Mouse (Mus musculus) liver, embryonic 18 days (tissue): ENCODE results near the gene Pigt. TPM values are rescaled to one million over a fixed set of nuclear protein-coding genes. Genes with fewer than 3 reads are reported as not detected.

Experiments used
- polyA plus RNA-seq: library from polyadenylated mRNA; depleted of rRNA; stranded (reverse); fragments of >200 nt; gene quantifications from 2 replicates; pipeline ENCODE4 v1.2.3, GENCODE M21; 2012; rRNA removed

Gene Pigt
- 15.6 and 19.3 TPM in 2 replicates for polyA plus RNA-seq

DNA sequence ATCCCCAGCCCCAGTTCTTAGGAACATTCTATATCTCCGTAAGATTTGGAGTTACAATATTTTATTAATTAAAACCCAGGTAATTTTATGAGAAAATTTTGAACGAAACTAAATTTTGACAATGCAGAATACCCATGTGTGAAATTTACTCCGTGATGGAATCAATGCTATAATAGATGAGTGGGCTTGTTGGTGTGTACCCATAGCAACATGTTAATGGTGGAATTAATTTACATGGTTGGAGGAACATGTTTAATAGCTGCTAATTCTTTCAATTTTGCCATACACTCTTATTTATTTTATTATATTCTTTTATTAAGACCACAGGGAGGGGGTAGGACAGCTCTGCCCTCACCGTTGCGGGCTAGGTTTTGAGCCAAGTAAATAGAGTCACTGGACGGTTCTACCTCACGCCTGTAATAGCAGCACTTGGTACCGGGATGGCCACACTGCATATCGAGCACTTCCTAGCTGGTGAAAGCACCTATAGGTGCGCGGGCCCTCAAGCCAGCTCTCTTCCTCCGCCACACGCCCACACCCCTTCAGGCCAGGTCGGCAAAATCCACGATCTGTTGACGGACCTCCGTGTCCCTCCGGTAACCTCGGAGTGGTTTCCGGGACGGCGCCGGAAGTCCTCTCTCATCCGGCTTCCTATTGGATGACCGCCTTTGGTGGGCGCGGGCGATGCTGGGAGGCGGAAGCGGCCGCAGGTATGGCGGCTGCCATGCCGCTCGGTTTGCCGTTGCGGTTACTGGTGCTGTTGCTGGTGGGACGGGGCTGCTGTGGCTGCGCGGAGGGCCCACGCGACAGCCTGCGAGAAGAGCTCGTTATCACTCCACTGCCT, at the start of gene Pigt:
Pigt (plus strand) TSS at position 674 of the 844 bp plus-strand sequence.

DNA sequence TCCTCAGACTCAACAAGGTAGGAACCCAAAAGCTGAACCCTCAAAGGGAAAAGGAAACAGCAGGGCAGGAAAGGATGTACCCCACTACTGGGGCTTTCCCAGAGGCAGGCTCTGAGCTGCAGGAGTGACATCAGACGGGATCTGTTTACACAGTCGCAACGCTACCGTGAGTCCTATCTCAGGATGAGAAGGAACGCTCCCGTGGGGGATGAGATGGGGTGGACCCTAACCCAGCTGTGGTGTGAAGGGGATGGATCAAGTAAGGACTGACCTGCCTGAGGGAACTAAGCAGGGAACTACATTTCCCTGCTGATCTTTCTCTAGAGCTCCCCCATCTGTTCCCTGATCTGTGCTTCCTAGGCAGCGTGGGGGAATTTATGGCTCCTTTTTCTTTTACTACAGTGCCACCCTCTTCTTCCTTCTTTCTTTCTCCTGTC, 40.4 kb upstream of the Pigt start, which contains the start of gene Sys1:
Sys1 (plus strand) TSS at position 101 of the 437 bp plus-strand sequence.

DNA sequence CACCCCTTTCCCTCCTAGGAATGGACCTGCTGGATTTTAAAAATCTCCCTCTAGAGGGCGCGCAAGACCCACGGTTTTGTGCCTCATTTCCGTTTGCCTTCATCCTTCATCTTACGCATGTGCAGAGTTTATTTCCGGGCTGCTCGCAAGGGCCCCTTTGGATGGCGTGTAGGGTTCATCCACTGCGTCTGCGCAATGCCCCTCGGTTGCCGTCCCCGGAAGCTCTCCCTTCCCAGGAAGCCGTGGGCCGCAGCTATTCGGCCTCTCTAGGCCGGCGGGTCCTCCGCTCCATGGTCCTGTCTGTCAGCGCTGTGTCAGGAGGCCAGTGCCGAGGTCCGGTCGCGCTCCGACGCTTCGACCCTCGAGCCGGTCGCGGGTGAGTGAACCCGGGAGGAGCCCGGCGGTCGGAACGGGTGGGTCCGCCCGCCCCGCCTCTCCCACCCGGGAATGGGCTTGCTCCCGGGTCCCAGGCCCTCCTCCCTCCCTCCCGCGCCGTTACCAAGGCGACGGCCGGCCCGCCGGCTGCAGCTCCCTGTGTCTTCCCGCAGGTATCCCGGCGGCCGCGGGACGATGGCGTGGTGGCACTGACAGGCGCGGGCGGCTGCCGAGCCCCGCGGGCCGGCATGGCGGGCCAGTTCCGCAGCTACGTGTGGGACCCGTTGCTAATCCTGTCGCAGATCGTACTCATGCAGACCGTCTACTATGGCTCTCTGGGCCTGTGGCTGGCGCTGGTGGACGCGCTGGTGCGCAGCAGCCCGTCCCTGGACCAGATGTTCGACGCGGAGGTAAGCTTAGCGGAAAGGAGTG, 36.4 kb upstream of the Pigt start, which contains the start of gene Gm20458:
Gm20458 (plus strand) TSS at position 223 of the 807 bp plus-strand sequence.

DNA sequence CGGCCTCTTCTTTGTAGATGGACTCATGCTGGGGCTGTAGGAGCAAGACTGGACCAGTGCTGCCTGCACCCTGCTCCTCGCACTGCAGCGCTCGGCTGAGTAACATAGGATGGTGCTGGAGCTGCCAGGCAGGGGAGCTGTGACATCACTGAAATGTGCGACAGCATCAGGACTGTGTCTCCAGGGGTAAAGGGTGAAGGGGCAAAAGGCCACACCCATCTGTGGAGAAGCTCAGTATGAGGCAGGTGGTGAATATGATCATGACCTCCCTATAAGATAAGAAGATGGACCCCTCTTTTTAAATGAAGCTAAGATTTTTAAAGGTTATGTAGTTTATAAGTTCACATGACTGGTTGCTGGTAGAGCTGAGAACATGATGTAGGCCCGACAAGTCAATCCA, 23.7 kb upstream of the Pigt start, which contains the start of gene Trp53tg5:
Trp53tg5 (minus strand) TSS at position 101 of the 400 bp plus-strand sequence.

DNA sequence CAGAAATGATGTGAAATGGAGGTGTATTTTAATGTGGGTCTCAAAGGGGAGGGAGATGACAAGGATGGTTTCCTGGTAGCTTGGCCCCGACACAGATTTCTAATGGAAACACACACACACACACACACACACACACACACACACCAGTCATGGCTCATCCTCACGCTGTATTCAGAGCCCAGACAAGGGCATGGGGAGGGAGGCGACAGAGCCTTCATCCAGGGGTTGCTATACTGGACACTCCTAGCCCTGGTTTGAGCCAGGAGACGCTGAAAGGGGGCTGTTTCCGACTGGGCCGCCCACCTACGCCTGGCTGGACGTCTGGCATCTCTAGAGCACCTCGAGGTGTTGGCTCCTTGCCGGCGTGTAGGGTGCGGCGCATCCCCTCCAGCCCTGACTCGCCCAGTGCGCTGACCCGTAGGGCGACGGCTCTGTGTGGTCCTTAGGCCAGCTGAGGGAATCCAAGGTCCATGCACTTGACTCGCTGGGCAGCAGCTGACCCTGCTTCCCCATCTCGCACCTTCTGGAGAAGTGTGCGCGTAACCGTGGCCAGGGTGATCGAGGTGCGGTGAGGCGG, 11.6 kb upstream of the Pigt start, which contains the start of gene Dbndd2:
Dbndd2 (plus strand) TSS at position 426 of the 577 bp plus-strand sequence.

Other genes with a start within 250 kb of the Pigt start
- gene Svs3b, start 240.9 kb upstream of the Pigt start, polyA plus RNA-seq = not detected in 2 replicates
- not detected in 2 replicates for gene Svs4, start 219.1 kb upstream of the Pigt start, polyA plus RNA-seq
- gene Svs3a, start 208.3 kb upstream of the Pigt start, polyA plus RNA-seq = not detected in 2 replicates
- not detected in 2 replicates for gene Svs6, start 180.8 kb upstream of the Pigt start, polyA plus RNA-seq
- not detected in 2 replicates for gene Svs5, start 164.8 kb upstream of the Pigt start, polyA plus RNA-seq
- gene Slpi, start 108.4 kb upstream of the Pigt start, polyA plus RNA-seq = 25.7 and 26.9 TPM in 2 replicates
- 0.01 and 0.13 TPM in 2 replicates for gene Rbpjl, start 94.4 kb upstream of the Pigt start, polyA plus RNA-seq
- gene Matn4, start 92.4 kb upstream of the Pigt start, polyA plus RNA-seq = 0.17 and 0.21 TPM in 2 replicates
- 46.8 and 52.3 TPM in 2 replicates for gene Sdc4, start 53.6 kb upstream of the Pigt start, polyA plus RNA-seq
- gene Sys1, start 40.6 kb upstream of the Pigt start, polyA plus RNA-seq = 20.3 and 20.5 TPM in 2 replicates
- gene Gm20458, start 36.6 kb upstream of the Pigt start, polyA plus RNA-seq = 0.55 and 0.61 TPM in 2 replicates
- not detected in 2 replicates for gene Trp53tg5, start 23.8 kb upstream of the Pigt start, polyA plus RNA-seq
- gene Dbndd2, start 11.4 kb upstream of the Pigt start, polyA plus RNA-seq = 11.3 and 12.0 TPM in 2 replicates
- gene Wfdc2, start 64.9 kb downstream of the Pigt start, polyA plus RNA-seq = 1.6 and 2.0 TPM in 2 replicates
- not detected in 2 replicates for gene Spint3, start 75.9 kb downstream of the Pigt start, polyA plus RNA-seq
- gene Wfdc6a, start 87.9 kb downstream of the Pigt start, polyA plus RNA-seq = 0.05 and 0.06 TPM in 2 replicates
- gene Eppin, start 96.1 kb downstream of the Pigt start, polyA plus RNA-seq = not detected in 2 replicates
- not detected in 2 replicates for gene Wfdc6b, start 116.0 kb downstream of the Pigt start, polyA plus RNA-seq
- not detected in 2 replicates for gene Wfdc8, start 116.1 kb downstream of the Pigt start, polyA plus RNA-seq
- gene Wfdc16, start 141.3 kb downstream of the Pigt start, polyA plus RNA-seq = not detected in 2 replicates
- not detected in 2 replicates for gene Wfdc10, start 158.5 kb downstream of the Pigt start, polyA plus RNA-seq
- gene Wfdc9, start 159.1 kb downstream of the Pigt start, polyA plus RNA-seq = not detected in 2 replicates
- not detected in 2 replicates for gene Wfdc11, start 176.6 kb downstream of the Pigt start, polyA plus RNA-seq
- gene Wfdc13, start 187.6 kb downstream of the Pigt start, polyA plus RNA-seq = not detected in 2 replicates
- gene Spint4, start 201.0 kb downstream of the Pigt start, polyA plus RNA-seq = not detected in 2 replicates
- not detected in 2 replicates for gene Spint5, start 217.8 kb downstream of the Pigt start, polyA plus RNA-seq
- gene Wfdc3, start 248.4 kb downstream of the Pigt start, polyA plus RNA-seq = 1.6 and 2.1 TPM in 2 replicates
- gene Dnttip1, start 248.5 kb downstream of the Pigt start, polyA plus RNA-seq = 21.7 and 22.8 TPM in 2 replicates